Mouse (Mus musculus) liver, postnatal 0 days (tissue): ENCODE results near the gene Nt5c3.

Experiments used
- CTCF ChIP-seq: sonication (generic); IDR thresholded peaks from 2 replicates; pipeline ENCODE4 v1.5.1; 2016; ENCODE audit warnings: antibody characterized with exemption, low read depth
- EP300 ChIP-seq: IDR thresholded peaks from 2 replicates; pipeline ENCODE4 v1.6.1; 2016; ENCODE audit warnings: antibody characterized with exemption, low read depth, mild to moderate bottlenecking

DNA sequence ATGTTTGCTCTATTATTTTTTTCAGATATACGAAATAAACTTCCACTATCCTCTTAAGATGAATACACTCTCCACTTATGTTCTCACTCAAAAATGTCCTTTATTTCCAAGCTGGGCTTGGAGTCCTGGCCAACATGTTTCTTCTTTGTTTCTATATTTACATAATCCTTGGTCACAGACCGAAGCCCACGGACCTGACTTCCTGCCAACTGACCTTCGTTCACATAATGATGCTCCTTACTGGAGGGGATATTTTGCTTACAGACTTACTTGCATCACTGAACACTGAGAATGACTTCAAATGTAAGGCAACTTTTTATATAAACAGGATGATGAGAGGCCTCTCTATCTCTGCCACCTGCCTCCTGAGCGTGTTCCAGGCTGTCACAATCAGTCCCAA lies 32.7 kb upstream of the Nt5c3 start:
- TF ChIP-seq CTCF, result no peak
- no peak for TF ChIP-seq EP300
